Mouse (Mus musculus): ENCODE data around the gene Igbp1.

DNA sequence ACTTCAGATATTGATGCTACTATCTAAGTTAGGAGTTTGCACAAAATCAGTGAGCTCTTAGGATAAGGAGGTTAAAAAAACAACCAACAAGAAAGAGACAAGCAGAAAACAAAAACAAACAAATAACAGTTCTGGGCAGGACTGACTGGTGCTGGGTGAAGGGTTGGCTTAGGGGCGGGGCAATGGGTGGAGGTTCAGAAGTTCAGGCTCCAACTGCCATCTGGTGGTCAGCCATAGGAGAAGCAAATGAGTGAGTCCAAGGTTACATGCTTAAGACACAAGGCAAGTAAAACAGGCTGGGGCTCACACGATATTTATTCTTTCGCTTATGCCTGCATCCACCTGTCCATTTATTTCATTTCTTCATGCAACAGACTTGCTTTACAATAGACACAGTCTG, 13.8 kb upstream of the Igbp1 start:
- TF ChIP-seq POLR2A (IDR thresholded peaks at IDR 0.05; ENCODE audit: low read depth, low read length) (no peak), CTCF (IDR thresholded peaks at IDR 0.05; ENCODE audit: extremely low read depth, insufficient read length, insufficient replicate concordance, low read depth, low read length) (peak; percentile 62; the same call in 1 of the 2 replicates)
